Mouse (Mus musculus): Measurements from ENCODE around the gene Gnpat. TPM values are rescaled to one million over a fixed set of nuclear protein-coding genes. Genes with fewer than 3 reads are reported as not detected.

The Gnpat gene
- total RNA-seq, 1 experiment, result 102 TPM

- TF ChIP-seq HCFC1 (IDR thresholded peaks at IDR 0.05; ENCODE audit: borderline replicate concordance, insufficient read depth, low read length) (no peak), MAFK (IDR thresholded peaks at IDR 0.05; ENCODE audit: insufficient read depth, low read depth, low read length) (no peak), CHD2 (IDR thresholded peaks at IDR 0.05; ENCODE audit: low read depth, low read length) (no peak), ZNF384 (IDR thresholded peaks at IDR 0.05; ENCODE audit: low read depth, low read length) (no peak), ZC3H11A (IDR thresholded peaks at IDR 0.05; ENCODE audit: borderline replicate concordance, low read depth, low read length) (no peak)
- in situ Hi-C loops (cut with MboI; ENCODE audit: low sequenced_read_pairs in 2 of 2, unreplicated experiment in 2 of 2), result no loop called here
- no peaks in the 10 kb centered on the region for H3K4me1 ChIP-seq (ENCODE audit: control insufficient read depth in 2 of 2, insufficient read depth in 2 of 2, low read length in 2 of 2, poor library complexity in 1 of 2)
- no peak overlapping the region for H3K27ac ChIP-seq (ENCODE audit: insufficient read depth, low read depth, low read length, poor library complexity, severe bottlenecking)
- no peak overlapping the region for H3K9ac ChIP-seq (ENCODE audit: insufficient read depth, low read depth, low read length, poor library complexity, severe bottlenecking)
- DNase-seq (ENCODE audit: low read depth, low spot score), result no peak
- H3K4me3 ChIP-seq (ENCODE audit: insufficient read depth in 1 of 2, low read depth in 1 of 2, low read length in 2 of 2, poor library complexity in 1 of 2, severe bottlenecking in 1 of 2), result no peak overlapping the region
- H3K36me3 ChIP-seq (ENCODE audit: control insufficient read depth, insufficient read depth, low read length, poor library complexity, severe bottlenecking), result peaks cover 4% of the 10 kb centered on the region; the same call in 1 of the 2 replicates
- H3K9me3 ChIP-seq (ENCODE audit: control insufficient read depth, insufficient read depth, low read depth, low read length), result no peaks in the 10 kb centered on the region
Observed at GRCm38 (mm10) chr8:124923971-124924652, 61.3 kb downstream of the Gnpat start.

GRCm38 (mm10) chr8:124925544-124926266, 62.9 kb downstream of the Gnpat start:
- no peak for DNase-seq (ENCODE audit: low read depth, low spot score)
- no peaks in the 10 kb centered on the region for H3K4me1 ChIP-seq (ENCODE audit: control insufficient read depth in 2 of 2, insufficient read depth in 2 of 2, low read length in 2 of 2, poor library complexity in 1 of 2)
- H3K9ac ChIP-seq (ENCODE audit: insufficient read depth, low read depth, low read length, poor library complexity, severe bottlenecking), result no peak overlapping the region
- TF ChIP-seq ZNF384 (IDR thresholded peaks at IDR 0.05; ENCODE audit: low read depth, low read length) (no peak), ZC3H11A (IDR thresholded peaks at IDR 0.05; ENCODE audit: borderline replicate concordance, low read depth, low read length) (no peak), HCFC1 (IDR thresholded peaks at IDR 0.05; ENCODE audit: borderline replicate concordance, insufficient read depth, low read length) (no peak), MAFK (IDR thresholded peaks at IDR 0.05; ENCODE audit: insufficient read depth, low read depth, low read length) (no peak), CHD2 (IDR thresholded peaks at IDR 0.05; ENCODE audit: low read depth, low read length) (no peak)
- no peaks in the 10 kb centered on the region for H3K9me3 ChIP-seq (ENCODE audit: control insufficient read depth, insufficient read depth, low read depth, low read length)
- in situ Hi-C loops (cut with MboI; ENCODE audit: low sequenced_read_pairs in 2 of 2, unreplicated experiment in 2 of 2), result no loop called here
- no peak overlapping the region for H3K27ac ChIP-seq (ENCODE audit: insufficient read depth, low read depth, low read length, poor library complexity, severe bottlenecking)
- no peak overlapping the region for H3K4me3 ChIP-seq (ENCODE audit: insufficient read depth in 1 of 2, low read depth in 1 of 2, low read length in 2 of 2, poor library complexity in 1 of 2, severe bottlenecking in 1 of 2)
- peaks cover 4% of the 10 kb centered on the region; the same call in 1 of the 2 replicates for H3K36me3 ChIP-seq (ENCODE audit: control insufficient read depth, insufficient read depth, low read length, poor library complexity, severe bottlenecking)

- H3K9ac ChIP-seq (ENCODE audit: insufficient read depth, low read depth, low read length, poor library complexity, severe bottlenecking), result no peak overlapping the region
- TF ChIP-seq HCFC1 (IDR thresholded peaks at IDR 0.05; ENCODE audit: borderline replicate concordance, insufficient read depth, low read length) (no peak), ZC3H11A (IDR thresholded peaks at IDR 0.05; ENCODE audit: borderline replicate concordance, low read depth, low read length) (no peak), MAFK (IDR thresholded peaks at IDR 0.05; ENCODE audit: insufficient read depth, low read depth, low read length) (no peak), CHD2 (IDR thresholded peaks at IDR 0.05; ENCODE audit: low read depth, low read length) (no peak), ZNF384 (IDR thresholded peaks at IDR 0.05; ENCODE audit: low read depth, low read length) (no peak)
- no peaks in the 10 kb centered on the region for H3K4me1 ChIP-seq (ENCODE audit: control insufficient read depth in 2 of 2, insufficient read depth in 2 of 2, low read length in 2 of 2, poor library complexity in 1 of 2)
- peaks cover 4% of the 10 kb centered on the region; the same call in 1 of the 2 replicates for H3K36me3 ChIP-seq (ENCODE audit: control insufficient read depth, insufficient read depth, low read length, poor library complexity, severe bottlenecking)
- in situ Hi-C loops (cut with MboI; ENCODE audit: low sequenced_read_pairs in 2 of 2, unreplicated experiment in 2 of 2), result no loop called here
- no peak for DNase-seq (ENCODE audit: low read depth, low spot score)
- no peaks in the 10 kb centered on the region for H3K9me3 ChIP-seq (ENCODE audit: control insufficient read depth, insufficient read depth, low read depth, low read length)
- H3K4me3 ChIP-seq (ENCODE audit: insufficient read depth in 1 of 2, low read depth in 1 of 2, low read length in 2 of 2, poor library complexity in 1 of 2, severe bottlenecking in 1 of 2), result no peak overlapping the region
- no peak overlapping the region for H3K27ac ChIP-seq (ENCODE audit: insufficient read depth, low read depth, low read length, poor library complexity, severe bottlenecking)
Observed at GRCm38 (mm10) chr8:124926351-124926771, 63.5 kb downstream of the Gnpat start.

- Histone ChIP-seq H3K4me1 (ENCODE audit: control insufficient read depth in 2 of 2, insufficient read depth in 2 of 2, low read length in 2 of 2, poor library complexity in 1 of 2) (no peaks in the 10 kb centered on the region), H3K36me3 (ENCODE audit: control insufficient read depth, insufficient read depth, low read length, poor library complexity, severe bottlenecking) (peaks cover 4% of the 10 kb centered on the region; the same call in 1 of the 2 replicates), H3K9ac (ENCODE audit: insufficient read depth, low read depth, low read length, poor library complexity, severe bottlenecking) (no peak overlapping the region), H3K9me3 (ENCODE audit: control insufficient read depth, insufficient read depth, low read depth, low read length) (no peaks in the 10 kb centered on the region), H3K4me3 (ENCODE audit: insufficient read depth in 1 of 2, low read depth in 1 of 2, low read length in 2 of 2, poor library complexity in 1 of 2, severe bottlenecking in 1 of 2) (no peak overlapping the region), H3K27ac (ENCODE audit: insufficient read depth, low read depth, low read length, poor library complexity, severe bottlenecking) (no peak overlapping the region)
- in situ Hi-C loops (cut with MboI; ENCODE audit: low sequenced_read_pairs in 2 of 2, unreplicated experiment in 2 of 2), result no loop called here
- TF ChIP-seq ZNF384 (IDR thresholded peaks at IDR 0.05; ENCODE audit: low read depth, low read length), result no peak
- no peak for TF ChIP-seq CHD2 (IDR thresholded peaks at IDR 0.05; ENCODE audit: low read depth, low read length)
- no peak for TF ChIP-seq MAFK (IDR thresholded peaks at IDR 0.05; ENCODE audit: insufficient read depth, low read depth, low read length)
- TF ChIP-seq ZC3H11A (IDR thresholded peaks at IDR 0.05; ENCODE audit: borderline replicate concordance, low read depth, low read length), result no peak
- no peak for TF ChIP-seq HCFC1 (IDR thresholded peaks at IDR 0.05; ENCODE audit: borderline replicate concordance, insufficient read depth, low read length)
- no peak for DNase-seq (ENCODE audit: low read depth, low spot score)
Observed at GRCm38 (mm10) chr8:124929006-124929405, 66.2 kb downstream of the Gnpat start.
